Mouse (Mus musculus): ENCODE measurements at regions not wholly inside any gene's neighbourhood (a gene's known extent, or its start where the extent isn't known, plus 50 kb on each side); places are given as distances from the start of the nearest gene placed in this dataset.

DNA sequence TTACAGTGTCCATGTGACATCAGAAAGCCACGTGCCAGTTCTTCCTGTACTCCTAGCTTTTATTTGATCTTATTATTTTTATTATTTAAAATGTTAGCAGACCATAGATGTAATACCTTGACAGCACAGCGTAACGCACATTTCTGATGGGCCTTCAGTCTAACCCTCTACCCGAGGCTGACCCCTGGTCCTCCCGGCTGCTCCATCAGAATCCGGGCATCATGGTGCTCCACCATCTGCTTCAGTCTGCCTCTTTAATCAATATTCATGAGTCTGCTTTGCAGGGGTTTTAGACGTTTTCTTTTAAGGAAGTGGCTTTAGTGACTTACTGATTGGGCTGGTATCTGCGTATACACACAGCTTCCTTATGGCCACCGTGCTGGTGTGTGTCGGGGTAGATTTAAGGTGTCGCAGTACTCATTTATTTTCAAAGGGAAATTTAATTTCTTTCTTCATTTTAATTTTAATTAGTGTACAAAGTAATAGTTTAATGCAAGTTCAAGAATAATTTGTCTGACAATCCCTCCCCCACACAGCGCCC, 265.2 kb upstream of the Sox2 start:
- Histone ChIP-seq H3K36me3 (ENCODE audit: control insufficient read depth, insufficient read depth, low read length) (no peaks in the 10 kb centered on the region), H3K4me2 (no peak overlapping the region), H3K9me3 (ENCODE audit: control insufficient read depth, low read length) (no peaks in the 10 kb centered on the region), H3K9ac (ENCODE audit: low read length) (no peak overlapping the region), H3K4me3 (ENCODE audit: low read depth, low read length) (no peak overlapping the region), H3K4me1 (ENCODE audit: control insufficient read depth, insufficient read depth, low read length) (0 out of 2 replicates have a peak, but pooled peaks cover 3% of the 10 kb centered on the region), H3K27me3 (ENCODE audit: control insufficient read depth, insufficient read depth, low read length) (no peaks in the 10 kb centered on the region), H3K27ac (ENCODE audit: low read depth, low read length) (no peak overlapping the region)
- DNase-seq (ENCODE audit: low spot score, missing footprints) = no peak
- 0 out of 2 replicates have a peak, but pooled peaks have one; percentile 63 for ATAC-seq (ENCODE audit: low FRiP score)
- WGBS = 75% methylated on average over 12 of the region's 12 CpGs

DNA sequence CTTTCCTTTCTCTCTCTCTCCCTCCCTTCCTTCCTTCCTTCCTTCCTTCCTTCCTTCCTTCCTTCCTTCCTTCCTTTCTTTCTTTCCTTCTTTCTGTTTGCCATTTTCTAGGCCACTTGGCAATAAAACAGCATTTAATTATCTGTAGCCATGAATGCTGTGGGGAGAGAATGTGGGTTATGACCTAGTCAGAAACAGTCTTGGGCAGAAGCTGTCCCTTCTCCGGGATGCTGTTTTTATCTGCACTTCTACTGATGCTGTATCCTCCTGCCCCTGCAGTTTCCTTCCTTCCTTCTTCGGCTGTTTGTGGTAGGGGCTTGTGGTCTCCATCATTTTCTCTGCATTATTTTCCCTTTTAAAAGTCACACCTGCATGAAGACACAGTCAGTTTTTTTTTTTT, 272.3 kb upstream of the Sox2 start:
- Histone ChIP-seq H3K4me3 (ENCODE audit: low read depth, low read length) (no peak overlapping the region), H3K9me3 (ENCODE audit: control insufficient read depth, low read length) (no peaks in the 10 kb centered on the region), H3K9ac (ENCODE audit: low read length) (no peak overlapping the region), H3K4me2 (no peak overlapping the region), H3K36me3 (ENCODE audit: control insufficient read depth, insufficient read depth, low read length) (no peaks in the 10 kb centered on the region), H3K27ac (ENCODE audit: low read depth, low read length) (no peak overlapping the region), H3K27me3 (ENCODE audit: control insufficient read depth, insufficient read depth, low read length) (no peaks in the 10 kb centered on the region), H3K4me1 (ENCODE audit: control insufficient read depth, insufficient read depth, low read length) (peaks cover 7% of the 10 kb centered on the region; the same call in 1 of the 2 replicates)
- 66% methylated on average over 2 of the region's 2 CpGs for WGBS
- DNase-seq (ENCODE audit: low spot score, missing footprints) = no peak
- no peak for ATAC-seq (ENCODE audit: low FRiP score)

DNA sequence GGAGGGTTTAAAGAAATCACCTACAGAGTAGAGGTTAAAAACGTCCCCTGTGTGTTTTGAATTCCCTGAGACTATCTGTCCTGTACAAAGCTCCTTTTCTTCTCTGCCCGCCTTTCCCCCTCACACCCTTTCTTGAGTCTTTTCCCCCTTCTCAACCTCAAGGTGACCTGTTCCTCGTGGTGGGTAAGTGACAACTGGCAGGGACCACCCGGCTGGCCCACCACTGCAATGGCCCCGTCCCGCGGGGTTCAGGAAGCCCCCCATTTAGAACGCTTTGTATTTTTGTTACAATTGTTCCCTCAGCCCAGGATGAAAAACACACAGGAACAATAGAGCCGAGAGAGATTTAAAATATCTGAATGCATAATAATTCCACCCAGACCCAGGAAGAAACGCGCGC, 272.9 kb upstream of the Sox2 start:
- H3K27me3 ChIP-seq (ENCODE audit: control insufficient read depth, insufficient read depth, low read length) = no peaks in the 10 kb centered on the region
- ATAC-seq (ENCODE audit: low FRiP score) = peak; percentile 67
- DNase-seq (ENCODE audit: low spot score, missing footprints) = peak; percentile 85
- H3K4me1 ChIP-seq (ENCODE audit: control insufficient read depth, insufficient read depth, low read length) = peaks cover 7% of the 10 kb centered on the region; the same call in 1 of the 2 replicates
- no peak overlapping the region for H3K27ac ChIP-seq (ENCODE audit: low read depth, low read length)
- peak overlapping the region; percentile 27 for H3K4me2 ChIP-seq
- no peaks in the 10 kb centered on the region for H3K36me3 ChIP-seq (ENCODE audit: control insufficient read depth, insufficient read depth, low read length)
- 0 out of 2 replicates have a peak overlapping the region, but pooled peaks have one; percentile 24 for H3K9ac ChIP-seq (ENCODE audit: low read length)
- 20% methylated on average over 12 of the region's 12 CpGs for WGBS
- H3K4me3 ChIP-seq (ENCODE audit: low read depth, low read length) = no peak overlapping the region
- H3K9me3 ChIP-seq (ENCODE audit: control insufficient read depth, low read length) = no peaks in the 10 kb centered on the region

DNA sequence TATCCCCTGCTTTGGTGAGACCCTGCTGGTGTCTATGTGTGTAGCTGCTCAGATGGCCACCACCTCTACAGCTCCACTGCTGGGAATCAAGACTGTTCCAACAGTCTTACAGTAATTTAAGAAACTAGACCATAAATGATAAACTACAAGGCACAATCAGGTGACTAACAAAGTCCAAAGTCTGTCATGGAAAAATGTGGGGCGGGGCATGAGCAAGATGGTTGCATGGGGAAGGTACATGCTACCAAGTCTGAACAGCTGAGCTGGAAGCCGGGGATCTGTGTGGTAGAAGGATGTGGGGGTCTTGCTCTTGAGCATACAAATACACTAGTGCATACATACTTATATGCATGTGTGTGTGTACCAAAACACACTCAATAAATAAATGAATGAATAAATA, 278.8 kb upstream of the Sox2 start:
- no peak overlapping the region for H3K4me3 ChIP-seq (ENCODE audit: low read depth, low read length)
- no peak overlapping the region for H3K27ac ChIP-seq (ENCODE audit: low read depth, low read length)
- no peaks in the 10 kb centered on the region for H3K4me1 ChIP-seq (ENCODE audit: control insufficient read depth, insufficient read depth, low read length)
- DNase-seq (ENCODE audit: low spot score, missing footprints) (no peak), ATAC-seq (ENCODE audit: low FRiP score) (no peak)
- H3K9me3 ChIP-seq (ENCODE audit: control insufficient read depth, low read length) = no peaks in the 10 kb centered on the region
- H3K36me3 ChIP-seq (ENCODE audit: control insufficient read depth, insufficient read depth, low read length) = no peaks in the 10 kb centered on the region
- 95% methylated on average over 2 of the region's 2 CpGs for WGBS
- H3K27me3 ChIP-seq (ENCODE audit: control insufficient read depth, insufficient read depth, low read length) = no peaks in the 10 kb centered on the region
- no peak overlapping the region for H3K9ac ChIP-seq (ENCODE audit: low read length)
- H3K4me2 ChIP-seq = no peak overlapping the region

DNA sequence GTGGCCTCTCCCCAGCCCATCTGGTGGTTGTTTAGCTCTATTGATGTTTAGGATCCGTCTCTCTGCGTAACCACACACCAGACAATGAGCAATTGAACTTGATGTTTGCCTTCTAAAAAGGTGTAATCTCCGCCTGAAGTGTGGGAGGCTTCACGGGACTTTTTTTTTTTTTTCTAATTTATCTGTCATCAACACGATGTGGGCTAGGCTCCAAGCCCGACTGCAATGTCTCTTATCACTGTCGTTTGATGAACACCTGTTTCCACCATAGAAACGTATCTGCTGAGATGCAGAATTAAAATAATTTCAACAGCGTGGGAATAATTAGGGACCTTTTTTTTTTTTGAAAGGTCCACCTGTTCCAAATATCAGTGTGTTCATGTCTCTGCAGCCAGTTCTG, 257.0 kb upstream of the Dnajc19 start:
- DNase-seq (ENCODE audit: low spot score, missing footprints) (no peak), ATAC-seq (ENCODE audit: low FRiP score) (no peak)
- Histone ChIP-seq H3K4me2 (no peak overlapping the region), H3K9me3 (ENCODE audit: control insufficient read depth, low read length) (no peaks in the 10 kb centered on the region), H3K27ac (ENCODE audit: low read depth, low read length) (no peak overlapping the region), H3K4me3 (ENCODE audit: low read depth, low read length) (no peak overlapping the region), H3K9ac (ENCODE audit: low read length) (no peak overlapping the region), H3K4me1 (ENCODE audit: control insufficient read depth, insufficient read depth, low read length) (no peaks in the 10 kb centered on the region), H3K36me3 (ENCODE audit: control insufficient read depth, insufficient read depth, low read length) (no peaks in the 10 kb centered on the region), H3K27me3 (ENCODE audit: control insufficient read depth, insufficient read depth, low read length) (no peaks in the 10 kb centered on the region)
- WGBS = 90% methylated on average over 9 of the region's 9 CpGs

DNA sequence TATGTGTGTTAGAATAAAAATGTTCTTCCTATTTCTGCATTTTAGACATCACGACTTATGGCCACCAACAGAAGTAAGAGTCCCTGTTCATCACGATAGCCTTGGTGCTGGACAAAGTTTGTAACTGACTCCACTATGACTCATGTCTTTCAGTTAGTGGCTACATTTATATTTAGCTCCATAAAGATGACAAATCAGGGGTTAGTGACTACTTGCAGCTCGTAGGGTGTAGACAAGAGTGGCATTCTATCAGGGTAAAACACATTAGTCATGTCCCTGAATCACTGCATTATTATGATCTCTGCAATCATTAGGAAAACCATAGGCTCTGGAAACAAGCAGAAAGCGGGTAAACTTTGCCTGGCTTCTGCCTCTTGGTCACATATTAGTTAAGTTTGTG, 252.4 kb upstream of the Dnajc19 start:
- no peak overlapping the region for H3K4me3 ChIP-seq (ENCODE audit: low read depth, low read length)
- H3K36me3 ChIP-seq (ENCODE audit: control insufficient read depth, insufficient read depth, low read length) = no peaks in the 10 kb centered on the region
- no peak overlapping the region for H3K27ac ChIP-seq (ENCODE audit: low read depth, low read length)
- DNase-seq (ENCODE audit: low spot score, missing footprints) (no peak), ATAC-seq (ENCODE audit: low FRiP score) (no peak)
- 87% methylated on average over 4 of the region's 4 CpGs for WGBS
- no peak overlapping the region for H3K9ac ChIP-seq (ENCODE audit: low read length)
- no peaks in the 10 kb centered on the region for H3K9me3 ChIP-seq (ENCODE audit: control insufficient read depth, low read length)
- H3K4me1 ChIP-seq (ENCODE audit: control insufficient read depth, insufficient read depth, low read length) = peaks cover 6% of the 10 kb centered on the region
- H3K27me3 ChIP-seq (ENCODE audit: control insufficient read depth, insufficient read depth, low read length) = no peaks in the 10 kb centered on the region
- no peak overlapping the region for H3K4me2 ChIP-seq

DNA sequence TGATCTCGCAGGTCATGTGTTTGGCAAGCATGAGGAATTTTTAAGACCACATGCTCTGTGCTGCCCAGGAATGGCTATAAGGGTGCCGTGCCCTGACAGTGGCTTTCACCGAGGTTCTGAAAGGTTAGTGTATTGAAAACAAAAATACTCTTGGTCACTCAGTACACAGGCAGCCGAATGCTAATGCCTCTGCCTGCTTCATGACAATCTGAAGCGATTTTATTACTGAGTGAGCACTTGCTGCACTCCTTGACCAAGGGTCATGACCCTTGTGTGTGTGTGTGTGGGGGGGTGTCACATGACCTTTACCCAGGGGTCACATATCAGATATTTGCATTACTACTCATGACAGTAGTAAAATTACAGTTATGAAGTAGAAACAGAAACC, 250.8 kb upstream of the Dnajc19 start:
- H3K27ac ChIP-seq (ENCODE audit: low read depth, low read length) = no peak overlapping the region
- DNase-seq (ENCODE audit: low spot score, missing footprints) = peak; percentile 8
- H3K4me1 ChIP-seq (ENCODE audit: control insufficient read depth, insufficient read depth, low read length) = peaks cover 6% of the 10 kb centered on the region
- no peak overlapping the region for H3K4me2 ChIP-seq
- 67% methylated on average over 5 of the region's 5 CpGs for WGBS
- no peaks in the 10 kb centered on the region for H3K9me3 ChIP-seq (ENCODE audit: control insufficient read depth, low read length)
- no peak overlapping the region for H3K9ac ChIP-seq (ENCODE audit: low read length)
- H3K27me3 ChIP-seq (ENCODE audit: control insufficient read depth, insufficient read depth, low read length) = no peaks in the 10 kb centered on the region
- no peaks in the 10 kb centered on the region for H3K36me3 ChIP-seq (ENCODE audit: control insufficient read depth, insufficient read depth, low read length)
- H3K4me3 ChIP-seq (ENCODE audit: low read depth, low read length) = no peak overlapping the region
- no peak for ATAC-seq (ENCODE audit: low FRiP score)

DNA sequence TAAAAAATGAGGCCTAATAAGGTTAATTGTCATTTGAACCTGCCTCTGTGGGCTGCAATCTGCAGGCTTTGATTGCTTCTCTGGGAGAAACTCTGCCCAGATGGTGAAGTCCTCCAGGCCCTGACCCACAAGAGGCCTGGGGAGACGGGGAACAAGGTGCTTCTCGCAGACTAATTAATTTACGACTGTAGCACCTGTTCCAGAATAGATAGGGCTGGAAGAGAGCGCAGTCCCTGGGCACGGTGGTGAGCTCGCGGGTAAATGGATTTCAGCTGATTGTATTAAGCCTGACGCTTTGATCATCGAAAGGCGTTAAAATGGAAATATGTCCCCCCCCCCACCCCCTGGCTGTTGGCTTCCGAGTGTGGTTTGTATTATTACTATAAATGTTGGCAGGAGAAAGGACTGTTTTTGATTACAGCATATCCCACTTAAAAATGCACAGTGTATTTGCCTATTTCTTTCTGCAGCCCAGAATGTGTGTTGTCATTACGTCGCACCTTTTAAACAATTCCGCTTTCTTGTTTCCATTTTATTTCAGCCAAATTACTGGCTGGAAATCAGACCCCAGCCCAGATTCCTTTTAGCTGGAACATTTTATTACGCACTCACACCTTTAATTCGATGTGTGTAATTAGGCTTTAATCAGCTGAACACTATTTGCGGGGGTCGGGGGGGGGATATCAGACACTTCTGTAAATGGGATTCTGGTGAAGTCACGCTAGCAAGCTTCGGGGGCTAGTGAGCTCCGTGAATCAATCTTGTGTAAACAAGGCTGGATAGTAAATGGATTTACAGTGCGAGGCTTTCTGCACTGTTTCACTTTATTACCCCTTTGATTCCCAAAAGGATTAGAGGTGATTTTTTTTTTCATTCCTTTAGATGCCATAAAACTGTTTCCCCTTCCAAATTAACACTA, 250.1 kb upstream of the Dnajc19 start:
- H3K4me1 ChIP-seq (ENCODE audit: control insufficient read depth, insufficient read depth, low read length) = peaks cover 6% of the 10 kb centered on the region
- 60% methylated on average over 22 of the region's 22 CpGs for WGBS
- H3K27me3 ChIP-seq (ENCODE audit: control insufficient read depth, insufficient read depth, low read length) = no peaks in the 10 kb centered on the region
- no peaks in the 10 kb centered on the region for H3K9me3 ChIP-seq (ENCODE audit: control insufficient read depth, low read length)
- ATAC-seq (ENCODE audit: low FRiP score) (no peak; the same call in 1 of the 2 replicates), DNase-seq (ENCODE audit: low spot score, missing footprints) (peak; percentile 81)
- no peaks in the 10 kb centered on the region for H3K36me3 ChIP-seq (ENCODE audit: control insufficient read depth, insufficient read depth, low read length)
- no peak overlapping the region for H3K9ac ChIP-seq (ENCODE audit: low read length)
- H3K27ac ChIP-seq (ENCODE audit: low read depth, low read length) = no peak overlapping the region
- H3K4me2 ChIP-seq = no peak overlapping the region
- no peak overlapping the region for H3K4me3 ChIP-seq (ENCODE audit: low read depth, low read length)

DNA sequence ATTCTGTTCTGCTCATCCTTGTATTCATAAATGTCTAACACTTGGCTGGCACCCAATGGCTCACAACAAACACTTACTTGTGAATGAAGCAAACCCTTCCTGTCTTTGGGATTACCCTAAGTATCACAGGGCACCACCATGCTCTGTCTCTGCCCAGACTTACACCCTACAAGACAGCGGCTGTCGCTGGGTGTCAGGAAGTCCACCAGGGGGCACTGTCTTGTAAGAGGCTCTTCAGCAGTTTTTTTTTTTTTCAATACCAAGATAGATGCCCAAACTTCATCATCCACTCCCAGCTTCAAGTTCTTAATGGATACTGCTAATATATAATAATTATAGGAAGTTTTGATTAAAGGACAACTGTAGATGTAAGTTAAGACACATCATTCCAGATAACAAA, 247.7 kb upstream of the Dnajc19 start:
- Histone ChIP-seq H3K4me1 (ENCODE audit: control insufficient read depth, insufficient read depth, low read length) (peaks cover 6% of the 10 kb centered on the region), H3K36me3 (ENCODE audit: control insufficient read depth, insufficient read depth, low read length) (no peaks in the 10 kb centered on the region), H3K4me2 (no peak overlapping the region), H3K27ac (ENCODE audit: low read depth, low read length) (no peak overlapping the region), H3K4me3 (ENCODE audit: low read depth, low read length) (no peak overlapping the region), H3K9me3 (ENCODE audit: control insufficient read depth, low read length) (no peaks in the 10 kb centered on the region), H3K9ac (ENCODE audit: low read length) (no peak overlapping the region), H3K27me3 (ENCODE audit: control insufficient read depth, insufficient read depth, low read length) (no peaks in the 10 kb centered on the region)
- 26% methylated on average over 2 of the region's 2 CpGs for WGBS
- ATAC-seq (ENCODE audit: low FRiP score) (no peak), DNase-seq (ENCODE audit: low spot score, missing footprints) (peak; percentile 87)
